Mouse (Mus musculus): Measurements from ENCODE around the gene Dhx32.
A peak's percentile ranks its signal among the peaks of the same experiment; 100 is the strongest.

Dhx32 gene

GRCm38 (mm10) chr7:133782717-133783435 lies at the start of gene Dhx32:
Gene Dhx32 (minus strand): TSS chr7:133782726.
- peak; percentile 57 to 71 for DNase-seq

- no peak for DNase-seq
These were observed 47.1 kb upstream of the Dhx32 start for GRCm38 (mm10) chr7:133829579-133829978.

- no peak for DNase-seq
These were observed 46.0 kb upstream of the Dhx32 start for GRCm38 (mm10) chr7:133828514-133828913.

- DNase-seq = peak in 1 of 2 experiments; percentile 3
These were observed 42.1 kb upstream of the Dhx32 start for GRCm38 (mm10) chr7:133824579-133824978.

- no peak for DNase-seq
These were observed 41.2 kb upstream of the Dhx32 start for GRCm38 (mm10) chr7:133823751-133824150.

- no peak for DNase-seq
These were observed 30.8 kb upstream of the Dhx32 start for GRCm38 (mm10) chr7:133813331-133813730.

GRCm38 (mm10) chr7:133812927-133813326 lies 30.4 kb upstream of the Dhx32 start:
- no peak for DNase-seq

GRCm38 (mm10) chr7:133805614-133806175 lies 23.2 kb upstream of the Dhx32 start:
- DNase-seq = peak; percentile 74 to 76

GRCm38 (mm10) chr7:133801823-133802222 lies 19.3 kb upstream of the Dhx32 start:
- no peak for DNase-seq

- DNase-seq = no peak
These were observed 17.4 kb upstream of the Dhx32 start for GRCm38 (mm10) chr7:133799928-133800327.

- peak in 1 of 2 experiments; percentile 12 for DNase-seq
These were observed 12.2 kb upstream of the Dhx32 start for GRCm38 (mm10) chr7:133794720-133795119.

- DNase-seq = peak; percentile 64 to 73
These were observed 11.0 kb upstream of the Dhx32 start for GRCm38 (mm10) chr7:133793248-133794131.

GRCm38 (mm10) chr7:133792771-133793170 lies 10.2 kb upstream of the Dhx32 start:
- no peak for DNase-seq

- no peak for DNase-seq
These were observed 8.2 kb upstream of the Dhx32 start for GRCm38 (mm10) chr7:133790608-133791229.

- no peak for DNase-seq
These were observed 7.6 kb upstream of the Dhx32 start for GRCm38 (mm10) chr7:133790171-133790570.

- DNase-seq = no peak
These were observed 5.6 kb upstream of the Dhx32 start for GRCm38 (mm10) chr7:133788147-133788546.

GRCm38 (mm10) chr7:133787571-133787970 lies 5.0 kb upstream of the Dhx32 start:
- no peak for DNase-seq

- DNase-seq = no peak
These were observed 535 bp downstream of the Dhx32 start for GRCm38 (mm10) chr7:133781991-133782390.

GRCm38 (mm10) chr7:133781583-133781982 lies 943 bp downstream of the Dhx32 start:
- no peak for DNase-seq

- peak; percentile 87 for DNase-seq
These were observed 5.9 kb downstream of the Dhx32 start, which contains the start of gene Fank1 for GRCm38 (mm10) chr7:133776626-133776996. Gene Fank1 (plus strand): TSS chr7:133776861.

GRCm38 (mm10) chr7:133775796-133776625 lies 6.5 kb downstream of the Dhx32 start:
- peak in 1 of 2 experiments; percentile 39 for DNase-seq

GRCm38 (mm10) chr7:133775179-133775578 lies 7.3 kb downstream of the Dhx32 start:
- DNase-seq = no peak
